Mouse (Mus musculus) adrenal gland, postnatal 10 days (tissue): ENCODE measurements around the gene Casc3. TPM values are rescaled to one million over a fixed set of nuclear protein-coding genes. Genes with fewer than 3 reads are reported as not detected.

Experiments
- DNase-seq: peaks from one replicate; pipeline ENCODE4 v3.0.0; 2021; ENCODE audit warnings: mixed read lengths
- long read RNA-seq, 2 experiments: library from polyadenylated mRNA; stranded (forward); transcript quantifications; one replicate each; pipeline ENCODE4 v2.0.0; 2021
- total RNA-seq, 2 experiments: library from RNA; stranded (reverse); gene quantifications; 2 replicates each; pipeline ENCODE4 v1.2.3; 2021

Casc3 gene
- total RNA-seq: 10 to 100 TPM; 31.9 to 35.7 TPM
- long read RNA-seq, experiment 1, partial matches to known transcripts: 6 of 18 reads
- long read RNA-seq, experiment 1, other reads (novel, unspliced or antisense): 11 of 18 reads
- long read RNA-seq, experiment 2, transcript Casc3-204 (14 exons, 3,741 nt): major isoform, 16 of 28 reads
- long read RNA-seq, experiment 2, partial matches to known transcripts: 3 of 28 reads
- long read RNA-seq, experiment 2, other reads (novel, unspliced or antisense): 9 of 28 reads

- no peak for DNase-seq
Measured at GRCm38 (mm10) chr11:98804605-98805004, at the start of gene Casc3. Casc3 (plus strand) TSS chr11:98804905.

GRCm38 (mm10) chr11:98755726-98756380 lies 48.9 kb upstream of the Casc3 start:
- peak; percentile 45 for DNase-seq

- DNase-seq: no peak
Measured at GRCm38 (mm10) chr11:98756711-98757110, 48.0 kb upstream of the Casc3 start.

- no peak for DNase-seq
Measured at GRCm38 (mm10) chr11:98761939-98762338, 42.8 kb upstream of the Casc3 start.

GRCm38 (mm10) chr11:98762756-98763501 lies 41.8 kb upstream of the Casc3 start:
- peak; percentile 63 for DNase-seq

GRCm38 (mm10) chr11:98763502-98763861 lies 41.2 kb upstream of the Casc3 start:
- no peak for DNase-seq

- no peak for DNase-seq
Measured at GRCm38 (mm10) chr11:98764091-98764490, 40.6 kb upstream of the Casc3 start.

GRCm38 (mm10) chr11:98764746-98765145 lies 40.0 kb upstream of the Casc3 start:
- no peak for DNase-seq

GRCm38 (mm10) chr11:98765421-98766309 lies 39.0 kb upstream of the Casc3 start:
- no peak for DNase-seq

- DNase-seq: no peak
Measured at GRCm38 (mm10) chr11:98766346-98766745, 38.4 kb upstream of the Casc3 start.

- no peak for DNase-seq
Measured at GRCm38 (mm10) chr11:98766816-98767215, 37.9 kb upstream of the Casc3 start.

- no peak for DNase-seq
Measured at GRCm38 (mm10) chr11:98767276-98767675, 37.4 kb upstream of the Casc3 start.

GRCm38 (mm10) chr11:98767713-98768112 lies 37.0 kb upstream of the Casc3 start:
- no peak for DNase-seq

GRCm38 (mm10) chr11:98768127-98769006 lies 36.3 kb upstream of the Casc3 start:
- DNase-seq: no peak

- DNase-seq: no peak
Measured at GRCm38 (mm10) chr11:98769007-98769954, 35.4 kb upstream of the Casc3 start.

- no peak for DNase-seq
Measured at GRCm38 (mm10) chr11:98770096-98770975, 34.4 kb upstream of the Casc3 start.

- DNase-seq: no peak
Measured at GRCm38 (mm10) chr11:98771131-98771530, 33.6 kb upstream of the Casc3 start.

GRCm38 (mm10) chr11:98771844-98772525 lies 32.7 kb upstream of the Casc3 start:
- DNase-seq: peak; percentile 49
